Mouse (Mus musculus) thymus, postnatal 10 days (tissue): Measurements from ENCODE around the gene Pomt1.
A peak's percentile ranks its signal among the peaks of the same experiment; 100 is the strongest.

ENCODE experiments used
- DNase-seq, 2 experiments: peaks; one replicate each; pipeline ENCODE4 v3.0.0; 2021; ENCODE audit warnings: low spot score in 2 of 2

Gene Pomt1

DNA sequence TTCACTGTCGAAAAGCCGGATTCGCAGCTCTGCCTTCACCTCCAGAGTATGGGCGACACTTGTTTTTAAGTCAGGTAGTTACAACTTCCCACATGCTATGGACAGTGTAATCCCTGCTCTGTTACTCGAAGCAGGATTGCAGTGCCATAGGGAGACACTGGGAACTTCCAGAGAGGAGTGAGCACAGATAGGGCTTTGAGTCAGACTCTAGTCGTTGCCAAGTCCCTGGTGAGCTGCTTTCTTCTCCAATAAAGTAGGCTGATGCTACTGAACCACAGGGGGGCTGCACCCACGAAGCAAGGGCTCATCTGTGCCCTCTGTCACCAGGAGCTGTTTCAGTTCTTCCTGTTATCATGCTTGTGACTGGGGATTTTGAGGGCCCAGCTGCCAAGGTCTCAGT, 14.8 kb upstream of the Pomt1 start:
- DNase-seq = no peak

DNA sequence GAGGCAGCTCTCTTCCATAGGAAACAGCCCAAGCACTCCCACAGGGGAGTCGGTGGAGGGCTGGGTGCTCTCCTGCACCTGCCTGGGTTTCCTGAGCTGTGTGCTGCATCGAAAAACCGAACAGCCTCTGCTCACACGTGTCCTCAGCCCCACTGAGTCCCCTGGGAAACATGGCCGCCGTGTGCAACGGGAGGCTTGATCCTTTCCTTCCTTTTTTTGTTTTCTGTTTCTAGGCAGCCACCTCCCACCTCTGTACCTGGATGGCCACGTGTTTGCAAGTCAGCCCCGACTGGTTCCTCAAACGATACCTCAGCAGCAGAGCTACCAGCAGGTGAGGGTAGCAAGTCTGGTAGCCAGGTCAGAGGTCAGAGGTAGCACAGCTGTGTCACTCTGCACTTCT, 14.3 kb upstream of the Pomt1 start:
- DNase-seq = no peak

DNA sequence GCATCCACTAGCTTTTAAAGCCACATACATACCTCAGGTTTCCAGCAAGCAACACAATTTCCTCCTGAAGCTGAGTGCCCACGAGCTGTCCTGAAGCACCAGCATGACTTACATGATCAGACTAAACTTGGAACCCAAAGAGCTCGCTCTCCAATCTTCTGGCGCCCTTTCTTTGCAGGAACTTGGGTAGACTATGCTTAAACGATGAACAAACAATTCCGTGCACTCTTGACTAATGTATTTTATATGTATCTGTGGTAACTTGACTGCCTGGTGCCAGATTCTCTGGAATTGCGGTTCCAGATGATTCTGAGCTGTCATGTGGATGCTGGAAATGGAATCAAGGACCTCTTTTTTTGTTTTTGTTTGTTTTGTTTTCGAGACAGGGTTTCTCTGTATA, 957 bp upstream of the Pomt1 start:
- no peak for DNase-seq

DNA sequence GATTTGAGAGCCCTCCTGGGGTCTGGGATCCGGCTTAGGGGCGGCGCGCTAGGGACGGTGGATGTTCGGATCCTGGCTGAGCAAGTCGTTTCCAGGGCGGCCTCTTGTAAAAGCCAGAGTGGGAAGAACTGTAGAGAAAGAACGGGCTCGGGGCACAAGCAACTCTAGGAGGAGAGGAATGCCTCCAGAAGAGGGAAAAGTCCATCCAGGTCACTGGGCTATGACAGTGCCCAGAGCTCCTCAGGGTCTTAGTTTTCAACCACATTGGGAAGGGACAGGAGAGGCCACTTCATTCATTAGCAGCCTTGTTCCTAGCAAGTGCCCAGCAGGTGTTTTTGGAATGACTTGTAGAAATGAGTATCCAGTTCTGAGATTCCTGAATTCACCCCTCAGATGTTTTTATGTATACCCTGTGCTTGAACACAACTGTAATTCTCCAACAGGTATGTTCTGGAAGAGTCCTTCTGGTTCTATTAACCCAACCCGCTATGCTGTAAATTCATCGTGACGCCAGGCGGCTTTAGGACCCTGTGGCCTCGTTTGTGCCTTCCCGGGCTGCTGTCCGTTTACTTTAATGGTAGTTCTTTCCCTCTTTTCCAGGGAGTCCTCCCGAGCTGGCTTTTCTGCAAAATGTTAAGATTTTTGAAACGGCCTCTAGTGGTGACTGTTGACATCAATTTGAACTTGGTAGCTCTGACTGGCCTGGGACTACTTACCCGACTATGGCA, 534 bp downstream of the Pomt1 start:
- peak in 1 of 2 experiments; percentile 44 for DNase-seq

DNA sequence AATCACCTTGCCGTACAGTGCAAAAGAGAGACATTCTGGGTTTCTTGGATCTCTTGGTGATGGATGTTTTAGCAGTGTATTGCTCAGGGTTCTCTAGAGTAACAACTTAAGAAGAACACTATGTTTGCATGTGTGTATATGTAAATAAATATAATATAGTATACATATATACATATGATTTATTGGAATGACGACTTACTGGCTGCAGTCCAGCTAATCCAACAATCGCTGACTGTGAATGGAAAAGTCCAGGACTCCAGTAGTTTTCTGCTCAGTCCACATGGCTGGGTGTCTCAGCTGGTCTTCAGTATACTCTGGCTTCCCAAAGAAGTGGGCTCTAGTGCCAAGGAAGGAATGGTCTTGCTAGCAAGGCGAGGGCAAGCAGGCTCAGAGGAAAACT, 1.2 kb downstream of the Pomt1 start:
- no peak for DNase-seq

DNA sequence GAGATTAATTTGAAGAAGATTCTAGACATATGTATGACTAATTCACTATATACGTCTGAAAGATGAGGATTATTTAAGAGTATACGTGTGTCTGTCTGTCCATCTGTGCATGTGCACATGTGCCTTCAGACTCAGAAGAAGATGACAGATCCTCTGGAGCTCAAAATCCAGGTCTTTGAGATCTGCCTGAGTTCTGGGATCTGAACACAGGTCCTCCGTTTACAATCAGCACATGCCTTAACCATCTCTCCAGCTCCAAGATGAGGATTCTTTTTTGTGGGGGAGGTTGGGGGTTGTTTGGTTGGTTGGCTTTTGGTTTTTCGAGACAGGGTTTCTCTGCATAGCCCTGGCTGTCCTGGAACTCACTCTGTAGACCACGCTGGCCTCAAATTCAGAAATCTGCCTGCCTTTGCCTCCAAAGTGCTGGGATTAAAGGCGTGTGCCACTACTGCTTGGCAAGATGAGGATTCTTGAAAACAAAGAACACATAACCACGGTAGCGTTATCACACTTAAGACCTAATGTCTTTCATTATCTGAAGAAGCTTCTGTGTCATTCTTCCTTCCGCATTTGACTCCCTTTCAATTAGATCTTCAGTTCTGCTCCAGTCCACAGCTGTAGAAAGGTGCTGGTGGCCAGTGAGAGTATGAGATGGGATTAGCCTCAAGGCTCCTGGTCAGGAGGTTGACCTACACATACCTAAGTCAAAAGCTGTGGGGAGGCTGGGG, 2.5 kb downstream of the Pomt1 start:
- DNase-seq = no peak

DNA sequence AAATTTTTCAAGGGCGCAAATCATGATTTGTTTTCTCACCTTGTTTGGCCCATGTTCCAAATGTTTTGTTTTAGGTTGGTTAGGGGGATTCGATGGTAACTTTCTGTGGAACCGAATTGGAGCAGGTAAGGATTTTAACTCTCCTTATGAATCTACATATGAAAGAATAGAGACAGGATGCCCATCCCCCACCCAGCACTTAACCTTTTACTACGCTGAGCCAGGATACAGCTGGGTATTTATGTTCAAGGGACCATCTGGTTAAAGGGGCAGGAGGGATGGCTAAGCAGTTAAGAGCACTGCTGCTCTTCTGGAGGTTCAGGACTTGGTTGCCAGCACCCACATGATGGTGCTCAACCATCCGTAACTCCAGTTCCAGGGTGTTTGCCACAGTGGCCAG, 4.2 kb downstream of the Pomt1 start:
- DNase-seq = no peak

DNA sequence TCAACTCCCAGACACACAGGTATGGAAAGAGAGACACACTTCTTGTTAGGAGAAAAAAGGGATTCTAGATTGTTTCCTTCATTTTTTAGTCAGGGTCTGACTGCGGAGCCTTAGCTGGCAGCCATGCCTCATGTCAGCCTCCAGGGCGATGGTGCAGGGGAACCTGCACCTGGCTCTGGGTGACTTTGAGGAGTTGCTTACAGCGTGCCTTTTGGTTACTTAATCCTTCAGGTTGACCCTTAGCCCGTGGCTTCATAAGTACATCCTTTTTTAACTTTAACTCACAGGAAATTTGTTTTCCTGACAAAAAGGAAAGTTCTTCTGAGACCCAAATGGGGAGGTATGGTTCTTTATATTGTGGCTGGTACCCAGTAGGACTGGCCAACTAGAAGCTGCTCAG, 6.6 kb downstream of the Pomt1 start:
- DNase-seq = no peak

DNA sequence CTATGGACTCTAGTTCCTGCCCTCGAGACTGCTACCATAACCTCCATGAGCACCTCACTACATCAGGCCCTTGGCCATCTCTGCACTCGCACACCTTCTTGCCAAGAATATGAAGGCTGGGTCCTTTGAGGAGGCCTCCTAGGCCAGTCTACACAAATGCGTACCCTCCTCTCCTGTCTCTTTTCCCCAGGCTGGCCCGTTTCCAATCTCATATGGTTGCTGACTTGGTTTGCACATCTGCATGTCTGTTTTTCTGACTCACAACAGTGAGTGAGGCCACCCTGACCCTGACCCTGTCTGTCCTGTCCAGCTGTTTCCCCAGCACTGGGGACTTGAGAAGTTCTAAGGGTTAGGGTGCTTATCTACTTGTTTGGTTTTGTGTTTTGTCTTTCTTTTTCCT, 10.4 kb downstream of the Pomt1 start:
- no peak for DNase-seq

DNA sequence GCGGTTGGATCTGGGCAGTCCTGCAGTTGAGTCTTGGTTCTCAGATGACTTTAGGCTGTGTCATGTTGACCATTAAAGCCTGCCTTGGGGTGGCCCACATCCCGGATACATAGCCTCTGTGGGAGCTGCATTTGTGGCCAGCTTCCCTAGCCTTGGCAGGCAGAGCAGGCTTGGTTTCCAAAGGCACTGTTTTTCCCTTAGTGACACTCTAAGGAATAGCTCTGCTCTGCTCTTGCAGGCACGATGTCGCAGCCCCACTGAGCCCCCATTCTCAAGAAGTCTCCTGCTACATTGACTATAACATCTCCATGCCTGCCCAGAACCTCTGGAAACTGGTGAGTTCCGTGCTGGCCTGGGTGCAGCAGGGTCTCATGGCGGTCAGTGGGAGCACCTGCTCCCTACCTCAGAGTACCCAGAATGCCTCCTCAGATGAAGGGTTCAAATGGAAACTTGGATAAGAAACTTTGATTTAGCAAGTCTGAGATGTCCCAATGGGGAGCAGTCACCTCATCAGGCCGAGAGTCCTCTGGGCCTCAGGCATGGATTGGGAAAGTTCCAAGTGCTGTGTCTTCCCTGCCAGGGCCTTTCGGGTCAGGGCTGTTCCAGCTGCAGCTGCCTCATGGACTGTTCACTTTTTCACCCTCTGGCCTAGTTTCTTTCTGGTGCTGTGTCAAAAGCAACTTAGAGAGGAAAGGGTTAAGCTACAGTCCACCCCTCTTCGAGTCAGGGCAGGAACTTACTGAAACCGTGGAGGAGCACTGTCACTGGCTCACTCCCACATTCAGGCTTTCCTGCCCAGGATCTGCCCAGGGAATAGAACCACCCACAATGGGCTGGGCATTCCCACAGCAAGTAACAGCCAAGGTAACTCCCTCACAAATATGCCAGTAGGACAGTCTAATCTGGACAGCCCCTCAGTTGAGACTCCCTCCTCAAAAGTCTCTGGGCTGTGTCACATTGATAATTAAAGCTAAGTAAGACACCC, 12.3 kb downstream of the Pomt1 start:
- no peak for DNase-seq

DNA sequence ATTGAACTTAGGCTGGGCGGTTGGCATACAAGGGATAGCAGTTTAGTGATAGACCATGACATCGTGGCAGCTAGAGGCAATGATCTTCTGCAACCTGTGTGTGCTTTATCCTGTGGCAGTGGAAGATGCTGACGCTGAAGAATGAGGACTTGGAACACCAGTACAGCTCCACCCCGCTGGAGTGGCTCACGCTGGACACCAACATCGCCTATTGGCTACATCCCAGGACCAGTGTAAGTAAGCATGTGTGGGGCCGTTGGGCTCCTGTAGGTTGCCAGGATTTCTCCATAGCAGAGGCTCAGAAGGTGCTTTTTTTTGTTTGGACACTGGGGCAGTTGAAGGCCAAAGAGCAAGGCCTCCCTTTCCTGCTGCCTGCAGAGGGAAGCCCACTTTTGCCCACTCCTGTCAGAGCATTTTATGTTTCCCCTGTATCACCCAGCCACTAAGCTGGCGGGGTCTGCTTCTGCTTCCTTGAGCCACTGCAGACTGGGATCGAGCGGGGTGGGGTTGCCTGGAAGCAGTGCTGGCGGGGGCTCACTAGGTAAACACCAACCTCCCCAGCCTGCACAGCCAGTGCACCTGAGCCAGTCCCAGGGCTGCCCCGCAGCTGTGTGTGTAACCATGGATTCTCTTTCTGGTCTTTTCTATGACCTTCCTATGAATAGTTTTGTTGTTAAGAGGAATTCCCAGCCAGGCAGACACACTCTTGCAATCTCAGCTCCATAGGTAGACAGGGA, 15.6 kb downstream of the Pomt1 start:
- DNase-seq = no peak

DNA sequence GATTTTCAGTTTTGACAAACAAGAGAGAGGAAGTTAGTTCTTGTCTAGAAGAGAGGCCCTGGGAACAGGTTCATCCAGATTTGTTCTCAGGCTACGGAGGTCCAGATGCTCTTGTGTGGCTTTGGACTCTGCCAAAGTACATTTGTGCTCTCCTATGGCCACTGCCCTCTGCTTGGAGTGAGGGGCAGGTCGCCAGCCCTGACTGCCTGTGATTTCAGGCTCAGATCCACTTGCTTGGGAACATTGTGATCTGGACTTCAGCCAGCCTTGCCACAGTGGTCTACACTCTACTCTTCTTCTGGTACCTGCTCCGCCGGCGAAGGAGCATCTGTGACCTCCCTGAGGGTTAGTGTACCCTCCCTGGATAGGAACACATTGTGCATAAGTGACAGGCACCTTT, 16.3 kb downstream of the Pomt1 start:
- DNase-seq = no peak

DNA sequence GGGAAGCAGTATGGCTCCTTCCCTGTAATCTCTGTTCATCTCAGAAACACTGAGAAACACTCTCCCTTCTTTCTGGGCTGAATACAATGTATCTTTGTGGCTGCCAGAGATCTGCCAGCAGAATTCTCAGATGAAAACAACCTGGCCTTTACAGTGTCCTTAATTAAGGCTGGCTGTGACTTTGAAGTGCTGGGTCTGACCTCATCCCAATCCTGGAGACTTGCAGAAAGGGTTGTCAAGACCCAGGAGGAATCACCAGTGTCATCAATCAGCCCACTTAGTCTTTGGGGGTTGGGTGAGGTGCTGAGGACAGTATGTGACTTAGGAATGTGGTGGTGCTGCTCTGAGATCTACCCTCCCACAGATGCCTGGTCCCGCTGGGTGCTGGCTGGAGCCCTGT, 17.0 kb downstream of the Pomt1 start:
- DNase-seq = no peak

DNA sequence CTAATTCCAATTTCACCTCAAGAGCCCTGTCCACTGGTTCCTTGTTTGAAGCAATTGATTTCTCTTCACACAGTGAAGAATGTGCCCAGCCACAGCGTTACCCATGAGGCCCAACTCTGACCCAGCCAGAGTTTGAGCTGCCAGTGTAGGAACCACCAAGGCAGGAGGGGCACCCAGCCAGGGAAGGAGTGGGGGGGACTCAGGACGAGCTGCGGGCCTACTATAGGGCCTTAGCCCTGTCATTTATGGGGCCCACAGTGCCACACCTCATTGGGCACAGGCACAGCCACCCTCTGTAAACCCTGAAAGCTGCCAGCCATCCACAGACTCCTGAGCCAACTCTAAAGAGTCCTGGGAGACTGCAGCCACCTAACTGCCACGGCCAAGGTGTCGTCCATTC, 18.2 kb downstream of the Pomt1 start:
- no peak for DNase-seq

DNA sequence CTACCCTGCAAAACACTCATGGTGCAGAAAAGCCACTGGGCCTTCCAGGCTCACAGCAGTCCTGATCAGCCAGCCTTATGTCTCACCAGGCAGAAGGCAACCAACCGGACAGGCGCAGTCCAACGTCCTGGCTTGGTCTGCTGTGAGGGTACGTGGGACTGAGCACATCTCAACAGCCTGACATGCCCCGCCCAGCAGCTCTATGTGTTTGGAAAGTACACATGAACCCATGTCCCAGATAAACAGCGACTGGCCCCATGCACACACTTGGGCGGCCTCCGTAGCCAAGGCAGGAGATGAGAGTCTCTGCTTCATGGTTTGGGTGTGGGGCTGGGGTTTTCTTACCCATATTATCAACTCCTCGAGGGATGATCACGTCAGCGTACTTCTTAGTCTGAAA, 19.9 kb downstream of the Pomt1 start:
- DNase-seq = no peak

DNA sequence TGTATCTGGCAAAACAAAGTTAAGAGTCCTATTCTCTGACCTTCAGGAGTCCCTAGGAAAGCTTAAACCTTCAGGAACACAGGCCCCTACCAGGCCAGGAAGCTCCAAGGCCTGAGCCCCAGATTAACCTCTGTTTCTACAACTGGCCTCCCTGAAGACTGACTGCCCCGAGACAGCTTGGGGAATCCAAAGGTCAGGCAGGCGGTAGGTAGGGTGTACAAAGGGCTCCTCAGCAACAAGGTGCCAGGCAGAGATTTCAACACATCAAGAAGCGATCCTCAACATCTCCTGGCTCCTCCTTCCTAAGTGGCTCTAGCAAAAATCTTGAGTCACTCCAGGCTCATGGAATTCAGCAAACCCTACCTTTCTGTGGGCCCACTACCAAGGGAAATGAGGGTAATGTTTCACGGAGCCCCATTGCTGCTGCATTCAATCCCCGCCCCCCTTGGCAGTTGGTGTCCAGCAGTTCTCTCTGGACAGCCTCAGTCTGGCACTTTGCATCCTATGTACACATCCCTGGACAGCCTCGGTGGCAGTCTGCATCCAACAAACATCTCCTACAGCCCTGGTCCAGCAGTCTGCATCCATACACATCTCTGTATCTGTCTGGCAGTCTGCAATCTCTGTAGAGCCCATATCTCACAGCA, 22.6 kb downstream of the Pomt1 start:
- DNase-seq = no peak

DNA sequence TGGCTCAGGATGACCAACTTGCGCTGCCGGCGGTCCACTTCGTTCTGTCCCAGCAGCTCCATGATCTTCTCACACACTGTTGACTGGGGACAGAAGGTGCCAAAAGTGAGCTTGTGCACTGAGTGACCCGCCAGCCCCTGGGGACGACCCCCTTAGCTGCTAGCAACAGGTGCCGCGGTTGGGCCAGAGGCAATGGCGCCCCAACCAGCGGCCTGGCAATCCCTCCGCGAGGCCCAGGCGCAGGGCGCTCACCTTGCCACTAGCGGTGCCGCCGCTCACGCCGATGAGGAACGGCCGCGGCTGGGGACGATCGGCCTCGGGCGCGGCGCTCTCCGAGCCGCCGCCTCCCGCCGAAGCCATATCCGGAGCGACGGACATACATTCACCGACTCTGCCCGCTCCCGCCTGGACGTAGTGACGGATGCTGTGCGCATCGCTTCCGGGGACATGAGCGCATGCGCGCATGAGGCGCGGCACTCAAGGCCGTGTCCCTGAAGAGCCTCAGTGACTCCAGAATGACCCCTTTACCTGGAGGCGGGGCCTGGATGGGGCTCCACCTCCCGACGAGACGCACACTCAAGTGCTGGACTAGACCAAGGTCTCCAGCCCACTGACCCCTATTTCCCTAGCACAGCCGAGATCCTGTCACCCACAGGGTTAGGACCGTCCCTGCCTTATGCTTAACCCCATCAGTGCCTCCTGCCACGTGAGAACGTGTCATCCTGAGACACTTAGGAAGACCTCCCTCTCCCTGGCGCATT, 23.4 kb downstream of the Pomt1 start, which contains the start of gene Uck1:
Gene Uck1 (minus strand): TSS at position 503 of the 761 bp plus-strand sequence.
- DNase-seq = peak; percentile 80 to 83

DNA sequence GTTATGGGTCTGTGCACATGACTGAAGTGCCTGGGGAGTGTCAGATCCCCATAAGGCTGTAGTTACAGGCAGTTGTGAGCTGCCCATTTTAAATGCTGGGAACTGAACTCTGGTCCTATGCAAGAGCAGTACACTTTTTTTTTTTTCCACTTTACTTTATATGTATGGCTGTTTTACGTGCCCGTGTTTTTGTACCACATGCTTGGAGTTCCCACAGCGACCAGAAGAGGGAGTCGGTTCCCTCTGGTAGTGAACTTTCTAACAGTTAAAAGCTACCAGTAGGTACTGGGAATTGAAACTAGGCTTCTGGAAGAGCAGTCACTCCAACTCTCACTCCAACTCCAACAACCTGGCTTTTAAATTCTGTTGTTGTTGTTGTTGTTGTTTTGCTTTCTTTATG, 24.2 kb downstream of the Pomt1 start:
- DNase-seq = peak; percentile 55 to 72

DNA sequence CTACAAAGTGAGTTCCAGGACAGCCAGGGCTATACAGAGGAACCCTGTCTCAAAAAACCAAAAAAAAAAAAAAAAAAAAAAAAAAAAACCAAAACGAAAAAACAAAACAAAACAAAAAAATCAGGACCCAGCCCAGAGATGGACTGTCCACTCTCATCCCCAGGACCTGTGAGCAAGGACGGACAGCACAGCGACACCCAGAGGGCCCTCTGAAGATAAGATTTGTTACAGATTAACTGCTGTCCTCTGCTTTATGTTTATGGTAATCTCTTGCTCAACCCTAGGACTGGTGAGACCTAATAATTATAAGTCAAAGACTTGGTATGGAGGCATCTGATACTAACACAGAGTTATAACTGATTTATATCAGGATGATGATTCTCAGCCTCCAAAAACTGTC, 39.4 kb downstream of the Pomt1 start:
- no peak for DNase-seq

DNA sequence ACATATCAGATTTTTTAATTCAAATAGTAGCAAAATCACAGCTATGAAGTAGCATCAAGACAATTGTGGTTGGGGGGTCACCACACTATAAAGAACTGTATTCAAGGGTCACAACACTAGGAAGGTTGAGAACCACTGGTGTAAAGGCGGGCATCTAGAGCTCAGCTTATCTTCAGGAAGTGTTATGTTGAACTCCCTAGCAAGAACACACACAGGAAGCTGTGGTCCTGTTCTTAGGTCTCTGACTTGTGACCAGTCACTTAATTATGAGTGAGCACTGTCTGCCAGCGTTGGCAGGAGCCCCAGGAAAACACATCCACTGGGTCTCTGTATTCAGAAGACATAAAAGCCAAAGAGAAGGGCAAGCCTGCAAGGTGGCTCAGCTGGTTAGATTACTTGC, 45.9 kb downstream of the Pomt1 start:
- no peak for DNase-seq
